Mouse (Mus musculus): Measurements from ENCODE around the gene Efcab14. TPM values are rescaled to one million over a fixed set of nuclear protein-coding genes. Genes with fewer than 3 reads are reported as not detected.
A peak's percentile ranks its signal among the peaks of the same experiment; 100 is the strongest.

Gene Efcab14
- polyA plus RNA-seq, 1 experiment: 28.4 TPM

DNA sequence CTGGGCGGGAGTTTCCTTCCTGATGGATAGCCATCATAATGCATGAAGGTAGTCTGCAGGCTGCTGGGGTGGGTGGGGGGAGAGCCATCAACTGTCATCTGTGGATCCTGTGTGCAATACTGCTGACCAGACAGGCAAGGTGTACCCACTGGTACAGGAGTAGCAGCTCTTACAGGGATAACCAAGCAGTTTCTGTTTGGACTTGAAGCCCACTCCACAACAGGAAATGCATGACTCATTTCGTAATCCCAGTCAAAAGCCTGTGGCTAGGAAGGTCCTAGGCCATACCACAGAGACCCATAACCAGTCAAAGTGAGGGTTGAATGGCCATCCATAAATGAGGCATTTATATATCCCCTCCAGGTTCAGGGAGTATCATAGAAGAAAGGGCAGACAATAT is 40.1 kb downstream of the Efcab14 start:
- no peak for DNase-seq (ENCODE audit: low spot score)

DNA sequence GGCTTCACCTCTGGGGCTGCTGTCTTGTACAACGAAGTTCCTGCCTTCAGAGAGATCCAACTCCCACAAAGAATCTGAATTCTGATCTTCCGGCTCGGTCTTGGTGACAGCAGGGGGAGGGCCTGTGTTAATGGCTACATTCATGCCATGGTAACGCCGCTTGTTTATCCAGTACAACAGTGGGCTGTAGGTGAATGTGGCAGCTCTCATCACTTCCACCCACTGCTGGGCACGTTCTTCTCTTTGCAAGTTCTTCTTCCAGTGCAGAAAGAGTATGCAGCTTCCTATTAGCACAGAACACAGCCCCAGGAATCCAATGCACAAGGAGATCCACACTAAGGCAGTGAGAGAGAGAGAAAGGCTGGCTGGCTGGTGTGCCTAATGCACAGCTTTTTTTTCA is 42.7 kb downstream of the Efcab14 start:
- DNase-seq (ENCODE audit: low spot score): no peak

DNA sequence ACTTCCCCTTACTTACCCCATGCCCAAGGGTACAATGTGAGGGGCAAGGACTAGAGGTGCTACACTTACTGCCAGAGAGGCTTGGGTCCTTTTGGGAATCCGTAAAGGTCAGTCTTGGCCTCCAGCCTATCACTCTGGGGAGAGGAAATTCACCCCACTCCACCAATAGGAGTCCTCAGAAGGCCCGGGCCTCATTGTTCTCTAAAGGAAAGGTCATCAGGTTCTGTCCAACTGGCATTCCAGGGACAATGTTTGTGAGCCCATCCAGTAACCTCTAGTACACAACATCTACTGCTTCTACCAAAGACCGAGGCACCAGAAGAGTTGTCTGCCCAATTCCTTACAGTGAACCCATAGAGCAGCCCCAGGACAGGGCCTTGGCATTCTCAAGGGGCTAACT is 43.4 kb downstream of the Efcab14 start, which contains the start of gene Tex38:
Gene Tex38, minus strand, starts transcription at position 101 of the 400 bp plus-strand sequence.
- no peak for DNase-seq (ENCODE audit: low spot score)

DNA sequence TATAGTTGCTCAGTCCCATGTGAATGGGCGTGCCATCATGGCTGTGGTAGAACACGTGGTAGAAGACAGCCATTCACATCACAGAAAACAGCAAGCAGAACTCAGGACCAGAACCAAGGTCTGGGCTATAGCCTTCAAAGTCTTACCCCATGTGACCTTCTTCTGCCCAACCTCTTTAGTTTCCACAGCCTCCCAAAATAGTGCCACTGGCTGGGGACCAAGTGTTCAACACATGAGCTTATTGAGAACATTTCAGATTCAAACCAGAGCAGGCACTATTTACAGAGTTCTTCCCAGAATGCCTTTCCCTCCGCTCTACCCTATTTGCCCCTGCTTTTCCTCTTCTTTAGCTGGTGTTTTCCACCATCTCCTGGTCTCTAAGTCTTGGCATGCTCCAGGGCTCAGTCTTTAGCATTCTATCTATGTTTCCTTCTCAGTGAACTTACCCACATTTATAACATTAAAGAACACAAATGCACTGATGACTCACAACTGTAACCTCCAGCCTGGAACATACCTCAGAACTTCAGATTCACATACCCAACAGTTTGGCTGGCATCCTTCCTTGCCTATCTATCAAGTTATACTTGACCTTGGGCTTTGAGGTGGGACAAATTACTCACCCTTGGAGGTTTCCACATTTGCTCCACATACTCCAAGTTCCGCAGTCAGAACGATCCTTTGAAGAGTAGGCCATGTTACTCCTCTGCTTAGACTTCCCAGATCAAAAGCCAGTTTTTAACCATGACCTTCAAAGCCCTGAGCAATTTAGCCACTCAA is 44.7 kb downstream of the Efcab14 start:
- DNase-seq (ENCODE audit: low spot score): no peak

DNA sequence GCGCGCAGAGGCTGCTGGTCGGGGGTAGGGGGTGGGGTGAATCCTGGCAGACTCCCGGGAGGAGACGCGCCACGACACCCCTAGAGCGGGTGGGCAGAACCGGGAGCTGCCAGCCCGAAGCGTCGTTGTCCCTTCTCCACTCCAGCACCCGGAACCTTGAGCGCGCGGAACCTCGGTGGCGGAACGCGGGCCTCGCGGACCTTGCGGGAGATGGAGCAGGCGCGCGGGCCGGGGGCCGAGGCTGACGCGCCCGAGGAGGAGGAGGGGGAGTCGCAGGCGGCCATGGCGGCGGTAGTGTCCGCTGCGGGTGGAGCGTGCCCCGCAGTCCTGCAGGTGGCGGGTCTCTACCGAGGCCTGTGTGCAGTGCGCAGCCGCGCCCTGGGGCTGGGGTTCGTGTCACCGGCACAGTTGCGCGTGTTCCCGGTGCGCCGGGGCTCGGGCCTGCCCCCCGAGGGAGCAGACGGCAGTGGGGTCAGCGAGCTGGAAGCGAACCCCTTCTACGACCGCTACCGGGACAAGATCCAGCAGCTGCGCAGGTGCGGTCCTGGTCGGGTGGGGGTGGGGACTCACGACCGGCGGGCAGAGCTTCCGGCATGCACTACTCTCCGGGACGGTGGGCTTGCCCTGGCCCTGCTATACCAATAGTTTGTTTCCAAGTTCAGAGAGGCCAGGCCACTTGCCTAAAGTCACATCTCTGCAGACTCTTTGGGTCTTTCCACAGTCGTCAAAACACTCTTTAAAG is 47.4 kb downstream of the Efcab14 start, which contains the start of gene Atpaf1:
Gene Atpaf1, plus strand, starts transcription at position 44 of the 742 bp plus-strand sequence.
- peak; percentile 72 for DNase-seq (ENCODE audit: low spot score)

DNA sequence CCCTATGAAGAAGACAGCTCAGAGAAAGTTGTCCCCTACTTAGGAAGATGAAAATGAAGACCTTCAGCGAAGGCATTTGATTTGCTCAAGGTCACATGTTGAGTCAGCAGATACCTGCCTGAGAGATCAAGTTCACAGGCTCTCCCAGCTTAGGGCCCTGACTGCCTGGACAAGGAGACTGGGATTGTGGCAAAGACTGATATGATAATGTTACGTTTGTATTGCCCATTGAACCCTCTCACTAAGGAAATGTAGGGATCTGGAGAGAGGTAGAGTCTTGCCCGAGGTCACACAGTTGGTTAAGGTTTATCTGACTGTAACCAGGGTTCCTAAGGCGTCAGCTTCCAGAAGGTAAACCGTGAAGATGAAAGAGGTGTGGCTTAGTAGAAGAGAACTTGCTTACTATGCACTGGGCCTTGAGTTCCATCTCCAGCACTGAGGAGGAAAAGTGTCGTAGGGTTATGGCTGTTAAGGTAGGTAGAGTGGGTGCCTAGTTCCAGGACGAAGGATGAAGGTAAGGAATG is 48.0 kb downstream of the Efcab14 start:
- DNase-seq (ENCODE audit: low spot score): no peak

DNA sequence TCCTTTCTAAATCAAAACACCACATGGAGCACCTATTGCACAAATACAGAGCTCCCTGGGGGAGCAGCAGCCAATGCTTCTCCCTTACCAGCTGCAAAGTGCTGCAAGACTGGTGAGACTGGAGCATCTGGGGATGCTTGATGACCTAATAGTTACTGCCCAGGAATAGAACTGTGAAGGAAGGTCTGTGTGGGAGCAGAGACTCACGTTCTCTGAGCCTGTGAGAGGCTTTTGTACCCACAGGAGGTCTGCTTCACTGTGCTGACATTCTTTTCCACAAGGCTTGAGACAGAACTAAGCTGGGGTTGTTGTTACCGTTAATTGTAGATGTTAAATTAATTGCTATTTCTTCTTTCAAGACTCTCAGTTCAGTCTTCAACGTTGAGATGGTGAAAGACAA is 53.3 kb downstream of the Efcab14 start:
- no peak for DNase-seq (ENCODE audit: low spot score)

DNA sequence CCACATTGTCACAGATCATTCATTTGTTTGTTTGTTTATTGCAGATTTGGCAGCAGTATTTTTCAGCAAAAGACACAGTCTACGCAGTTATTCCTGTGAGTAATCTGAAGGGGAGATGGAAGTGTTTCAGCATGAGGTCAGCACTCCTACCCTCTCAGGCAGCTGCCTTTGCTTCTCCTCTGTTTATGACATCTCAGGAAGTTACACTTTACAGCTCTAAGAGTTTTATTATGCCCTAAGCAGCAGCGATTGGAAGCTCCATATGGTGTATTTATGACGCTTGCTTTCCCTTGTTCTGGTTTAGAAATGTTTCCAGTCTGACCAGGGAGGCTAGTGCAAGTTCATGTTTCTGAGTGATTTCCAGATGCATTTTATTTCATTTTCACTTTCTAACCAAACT is 57.8 kb downstream of the Efcab14 start:
- DNase-seq (ENCODE audit: low spot score): no peak

DNA sequence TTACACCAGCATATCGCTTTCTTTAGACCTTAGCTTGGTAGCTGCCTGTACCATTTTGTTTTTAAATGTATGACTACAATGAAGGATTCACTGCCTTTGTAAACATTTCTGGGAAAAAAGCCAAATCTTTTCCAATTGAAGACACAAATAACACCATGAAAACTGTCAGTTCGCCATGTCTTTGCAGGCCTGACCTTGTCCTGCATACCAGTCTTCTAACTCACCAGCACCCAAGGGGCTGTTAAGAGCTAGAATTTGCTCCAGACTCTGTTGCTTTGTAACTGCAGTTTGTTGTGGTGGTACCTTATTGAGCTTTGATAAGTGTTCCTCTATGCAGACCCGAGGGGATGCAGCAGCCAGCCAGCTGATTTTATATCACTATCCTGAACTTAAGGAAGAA is 62.4 kb downstream of the Efcab14 start:
- DNase-seq (ENCODE audit: low spot score): no peak

DNA sequence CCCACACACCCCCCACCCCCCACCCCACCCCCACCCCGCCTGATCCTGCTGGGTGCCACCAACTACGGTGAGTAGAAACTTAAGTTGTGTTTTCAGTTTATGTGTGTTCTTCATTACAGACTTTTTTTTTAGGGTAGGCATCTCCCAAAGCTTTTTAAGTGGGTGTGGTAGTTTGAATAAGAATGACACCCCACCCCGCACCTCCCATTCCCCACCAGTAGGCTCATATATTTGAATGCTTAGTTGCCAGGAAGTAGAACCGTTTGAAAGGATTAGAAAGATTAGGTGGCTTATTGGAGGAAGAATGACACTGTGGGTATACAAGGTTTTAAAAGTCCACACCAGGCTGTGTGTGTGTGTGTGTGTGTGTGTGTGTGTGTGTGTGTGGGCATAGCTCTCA is 74.8 kb downstream of the Efcab14 start:
- no peak for DNase-seq (ENCODE audit: low spot score)

DNA sequence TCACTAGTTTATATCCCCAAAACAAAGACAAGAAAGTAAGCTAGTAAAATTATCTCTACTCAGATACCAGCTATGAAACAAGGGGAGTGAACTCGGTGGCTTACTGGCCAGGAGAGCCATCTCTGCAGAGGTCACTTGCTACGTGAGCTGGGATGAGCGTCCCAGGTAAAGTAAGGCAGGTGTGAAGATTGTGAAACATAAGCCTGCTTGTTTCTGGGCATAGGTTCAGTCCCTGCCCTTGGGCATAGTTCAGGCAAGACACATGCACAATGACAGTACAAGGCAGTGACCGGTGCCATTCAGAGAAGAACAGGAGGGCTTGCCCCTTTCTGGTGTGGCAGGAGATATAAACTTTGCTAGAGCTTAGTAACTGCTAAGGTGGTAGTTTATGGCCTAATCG is 78.1 kb downstream of the Efcab14 start:
- DNase-seq (ENCODE audit: low spot score): no peak

DNA sequence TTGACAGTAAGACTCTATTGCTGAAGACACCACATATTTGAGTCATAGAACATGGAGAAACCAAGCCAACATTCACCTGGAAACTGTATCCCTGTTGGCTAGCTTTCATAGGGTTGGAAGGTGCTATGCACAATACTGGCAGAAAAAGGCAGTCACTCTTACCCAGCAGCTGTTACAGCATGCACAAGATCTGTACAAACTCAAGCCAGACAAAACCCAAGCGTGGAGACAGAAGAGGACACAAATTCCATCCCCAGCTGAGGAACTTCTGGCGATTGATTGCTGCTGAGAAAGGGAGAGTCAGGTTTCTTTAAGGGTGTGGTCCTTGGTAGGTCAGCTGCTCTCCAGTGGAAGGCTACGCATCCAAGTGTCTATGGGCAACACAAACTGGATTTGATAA is 82.7 kb downstream of the Efcab14 start:
- no peak for DNase-seq (ENCODE audit: low spot score)

DNA sequence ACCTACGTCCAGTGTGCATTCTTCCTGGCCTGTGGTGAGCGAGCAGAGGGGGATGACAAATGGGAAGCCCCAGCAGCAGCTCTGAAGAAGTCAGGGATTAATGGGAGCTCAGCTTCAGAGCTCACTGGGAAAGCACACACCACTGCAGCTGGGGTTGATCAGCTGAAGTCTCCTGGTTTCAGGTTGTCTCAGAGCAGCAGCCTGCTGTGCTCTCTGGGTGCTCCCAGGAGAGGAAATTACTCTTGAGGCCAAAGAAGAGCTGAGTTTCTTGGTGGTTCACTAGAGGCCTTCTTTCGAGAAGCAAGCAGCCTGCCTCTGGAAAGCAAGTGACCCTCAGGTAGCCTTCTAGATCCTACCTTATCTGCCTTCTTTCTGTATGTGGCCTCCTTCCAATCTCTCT is 83.4 kb downstream of the Efcab14 start:
- DNase-seq (ENCODE audit: low spot score): no peak

DNA sequence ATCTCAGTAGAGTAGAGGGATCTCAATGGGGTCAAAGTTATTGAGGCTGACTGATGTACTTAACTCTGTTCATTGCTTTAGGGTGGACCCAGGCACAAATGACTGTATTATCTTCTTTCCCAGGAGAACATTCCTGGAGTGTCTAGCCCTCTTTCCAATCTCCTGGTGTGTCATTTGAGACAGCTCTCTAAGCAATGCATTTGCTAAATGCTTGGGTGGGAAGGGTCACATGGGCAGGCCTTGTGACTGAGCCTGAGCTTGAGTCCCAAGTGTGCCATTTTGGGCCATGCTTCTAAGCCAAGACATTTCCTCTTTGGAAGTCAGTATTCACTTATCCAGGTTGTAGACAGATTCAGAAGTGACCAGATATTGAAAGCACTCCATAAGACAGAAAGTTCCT is 83.9 kb downstream of the Efcab14 start:
- no peak for DNase-seq (ENCODE audit: low spot score)

DNA sequence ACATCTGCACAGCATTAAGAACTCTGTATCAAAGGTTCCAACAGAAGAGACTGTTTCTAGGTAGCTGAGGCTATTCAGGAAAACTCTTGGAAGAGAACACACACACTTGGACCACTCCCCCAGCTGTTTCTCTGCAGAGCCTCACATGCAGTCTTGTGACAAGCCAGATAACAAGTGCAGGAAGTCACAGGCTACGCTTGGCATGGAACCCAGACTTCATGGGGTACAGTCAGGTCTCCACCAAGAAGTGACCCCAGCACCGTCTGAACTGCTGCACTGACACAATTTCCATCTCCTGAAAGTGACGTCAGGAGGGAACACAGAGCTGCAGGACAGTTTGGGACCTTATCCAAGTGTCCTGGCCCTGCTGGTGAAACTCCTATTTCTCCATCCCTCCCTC is 84.4 kb downstream of the Efcab14 start:
- no peak for DNase-seq (ENCODE audit: low spot score)

DNA sequence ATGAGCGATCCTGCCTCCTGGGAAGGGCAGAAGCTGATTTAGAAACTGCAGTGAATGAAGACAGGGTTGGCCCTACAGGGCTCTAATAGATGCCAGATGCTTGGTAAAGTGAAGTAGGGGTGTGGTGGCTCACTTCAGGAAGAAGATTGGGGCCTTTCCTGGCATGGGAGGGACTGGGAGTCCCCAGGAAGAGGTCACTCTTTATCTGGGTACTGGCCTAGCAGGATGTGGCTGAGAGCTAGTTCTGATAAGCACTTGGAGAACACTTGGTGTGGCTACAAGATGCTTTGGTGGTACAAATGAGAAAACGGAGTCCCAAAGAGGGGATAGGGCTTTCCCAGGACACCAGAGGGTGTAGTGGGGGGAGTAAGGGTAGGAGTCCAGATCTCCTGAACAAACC is 86.6 kb downstream of the Efcab14 start:
- DNase-seq (ENCODE audit: low spot score): no peak

DNA sequence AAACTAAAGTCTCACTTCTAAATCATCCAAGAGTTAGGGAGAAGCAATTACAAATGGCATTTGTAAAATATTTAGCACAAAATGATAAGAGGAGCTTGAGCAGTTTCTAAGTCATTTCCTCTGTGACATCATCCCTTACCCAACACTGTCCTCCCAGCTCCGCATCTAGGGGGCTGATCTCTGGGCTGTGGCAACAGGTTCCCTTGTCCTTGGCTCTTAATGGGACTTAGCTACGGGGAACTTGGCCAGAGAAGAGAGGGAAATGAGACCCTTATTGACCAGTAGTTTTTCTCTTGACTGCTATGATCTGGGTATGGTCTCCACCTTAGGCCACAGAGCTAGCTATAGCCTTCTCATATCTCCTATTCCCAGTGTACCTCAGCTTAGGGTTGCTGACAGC is 87.7 kb downstream of the Efcab14 start:
- DNase-seq (ENCODE audit: low spot score): no peak

Other genes with a start within 250 kb of the Efcab14 start
- gene Cyp4a14, start 241.6 kb upstream of the Efcab14 start, polyA plus RNA-seq (2012; rRNA removed): not detected in 2 replicates
- gene Cyp4a10, start 219.5 kb upstream of the Efcab14 start, polyA plus RNA-seq (2012; rRNA removed): not detected in 2 replicates
- gene Cyp4a31, start 174.1 kb upstream of the Efcab14 start, polyA plus RNA-seq (2012; rRNA removed): not detected in 2 replicates
- not detected in 2 replicates for gene Cyp4a32, start 136.8 kb upstream of the Efcab14 start, polyA plus RNA-seq (2012; rRNA removed)
- 10.9 and 13.5 TPM in 2 replicates for gene Cyp4b1, start 90.0 kb upstream of the Efcab14 start, polyA plus RNA-seq (2012; rRNA removed)
- 0.32 and 0.34 TPM in 2 replicates for gene Tex38, start 43.3 kb downstream of the Efcab14 start, polyA plus RNA-seq (2012; rRNA removed)
- 18.1 and 19.0 TPM in 2 replicates for gene Atpaf1, start 47.1 kb downstream of the Efcab14 start, polyA plus RNA-seq (2012; rRNA removed)
- gene Mob3c, start 90.3 kb downstream of the Efcab14 start, polyA plus RNA-seq (2012; rRNA removed): 10.3 and 19.3 TPM in 2 replicates
- gene Mknk1, start 101.5 kb downstream of the Efcab14 start, polyA plus RNA-seq (2012; rRNA removed): 44.8 and 59.6 TPM in 2 replicates
- 0.04 TPM in 1 of 2 replicates, not detected in the other for gene Kncn, start 146.7 kb downstream of the Efcab14 start, polyA plus RNA-seq (2012; rRNA removed)
- gene 6430628N08Rik, start 152.9 kb downstream of the Efcab14 start, polyA plus RNA-seq (2012; rRNA removed): not detected in 2 replicates
- not detected in 2 replicates for gene Dmbx1, start 202.2 kb downstream of the Efcab14 start, polyA plus RNA-seq (2012; rRNA removed)

All from urinary bladder, adult 2 months (tissue).